Mouse (Mus musculus) testis, adult 2 months (tissue): ENCODE data around the gene Dnajc7.

Source experiments
- CTCF ChIP-seq: fragments of 200-500 bp; IDR thresholded peaks from 2 replicates; pipeline ENCODE4 v1.5.1; 2012; ENCODE audit warnings: low read depth, mild to moderate bottlenecking, inconsistent platforms, low read length, moderate library complexity; ENCODE audit not compliant: control insufficient read depth, insufficient read depth, insufficient replicate concordance
- POLR2A ChIP-seq: fragments of 200-500 bp; IDR thresholded peaks from 2 replicates; pipeline ENCODE4 v1.6.1; 2012; ENCODE audit warnings: low read depth, mild to moderate bottlenecking, inconsistent platforms, low read length, moderate library complexity; ENCODE audit not compliant: control insufficient read depth

DNA sequence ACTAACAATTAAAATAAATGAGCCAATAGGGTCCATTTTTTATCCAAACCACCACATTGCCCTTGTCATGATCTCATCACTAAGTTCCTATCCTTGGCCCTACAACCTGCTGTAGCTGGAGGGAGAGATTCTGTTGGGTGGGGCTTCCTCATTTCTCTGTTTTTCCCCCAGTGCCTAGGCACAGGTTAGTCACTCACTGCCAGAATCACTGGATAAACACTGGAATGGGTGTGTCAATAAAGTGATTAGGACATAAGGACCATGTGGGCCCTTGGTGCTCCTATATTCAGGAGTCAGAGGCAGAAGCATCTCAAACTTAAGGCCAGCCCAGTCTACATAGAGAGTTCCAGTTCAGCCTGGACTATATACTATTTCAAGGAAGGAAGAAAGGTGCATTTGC is 83.5 kb downstream of the Dnajc7 start:
- TF ChIP-seq CTCF, result no peak
- no peak for TF ChIP-seq POLR2A
